ENCODE assay signal across 8 mouse cellular contexts in genomic region chr13:74807446-74808151, GRCm38 (mm10). TPM values are rescaled to one million over a fixed set of nuclear protein-coding genes. Genes with fewer than 3 reads are reported as not detected.
DNase-seq lines count a peak whose midpoint lies in the region; ATAC-seq and TF ChIP-seq lines count a peak whose summit lies in the region.

No protein-coding gene starts in this region.

- TF ChIP-seq RAD21 in CH12.LX (IDR thresholded peaks at IDR 0.05; ENCODE audit: low read depth, low read length) = no peak

- no peaks in the 10 kb centered on the region for H3K9me3 ChIP-seq in CH12.LX (replicated peaks; ENCODE audit: low read length)
- H3K9me3 ChIP-seq in embryonic facial prominence, embryonic 12.5 days = no peaks in the 10 kb centered on the region
- no peaks in the 10 kb centered on the region for H3K9me3 ChIP-seq in lung, embryonic 15.5 days
- no peaks in the 10 kb centered on the region for H3K9me3 ChIP-seq in neural tube, embryonic 15.5 days (replicated peaks)

- H3K36me3 ChIP-seq in CH12.LX (replicated peaks in 1 of 2; ENCODE audit: control insufficient read depth in 1 of 2, insufficient read depth in 1 of 2, low read length in 1 of 2) = no peaks in the 10 kb centered on the region
- no peaks in the 10 kb centered on the region for H3K36me3 ChIP-seq in embryonic facial prominence, embryonic 12.5 days
- no peaks in the 10 kb centered on the region for H3K36me3 ChIP-seq in lung, embryonic 15.5 days
- no peaks in the 10 kb centered on the region for H3K36me3 ChIP-seq in neural tube, embryonic 15.5 days

- peak; percentile 82 for DNase-seq in CH12.LX (ENCODE audit: extremely low read depth)
- DNase-seq in adrenal gland, postnatal 10 days = peak; percentile 86
- peak; percentile 91 to 93 for DNase-seq in heart, adult 18-20 months
- DNase-seq in kidney, adult 18-20 months = peak; percentile 81
- peak; percentile 90 for DNase-seq in thymus, postnatal 14 days

- under 1% methylated on average over 31 of the region's 31 CpGs for WGBS in embryonic facial prominence, embryonic 12.5 days
- WGBS in lung, embryonic 15.5 days = 1% methylated on average over 31 of the region's 31 CpGs
- 1% methylated on average over 31 of the region's 31 CpGs for WGBS in neural tube, embryonic 15.5 days

- no peak for TF ChIP-seq CTCF in CH12.LX (conservative IDR thresholded peaks at IDR 0.05 in 1 of 2, IDR thresholded peaks at IDR 0.05 in 1 of 2; ENCODE audit: low read depth in 2 of 2, low read length in 2 of 2)

- H3K4me2 ChIP-seq in CH12.LX (ENCODE audit: insufficient read depth, low read depth, poor library complexity, severe bottlenecking) = peak overlapping the region; percentile 94
- H3K4me2 ChIP-seq in embryonic facial prominence, embryonic 12.5 days (replicated peaks) = peak overlapping the region; percentile 85
- peak overlapping the region; percentile 80 for H3K4me2 ChIP-seq in lung, embryonic 15.5 days
- peak overlapping the region; percentile 98 for H3K4me2 ChIP-seq in neural tube, embryonic 15.5 days

- peak; percentile 36; the same call in 1 of the 2 replicates for TF ChIP-seq POLR2A in CH12.LX (IDR thresholded peaks at IDR 0.05; ENCODE audit: low read depth, low read length)

- peaks cover 2 to 18% of the 10 kb centered on the region in 2 experiments; a peak in 2 of 4 replicates for H3K4me1 ChIP-seq in CH12.LX (ENCODE audit: control insufficient read depth in 1 of 2, insufficient read depth in 2 of 2)
- H3K4me1 ChIP-seq in embryonic facial prominence, embryonic 12.5 days = no peaks in the 10 kb centered on the region
- H3K4me1 ChIP-seq in lung, embryonic 15.5 days = 0 out of 2 replicates have a peak, but pooled peaks cover 6% of the 10 kb centered on the region
- peaks cover 12% of the 10 kb centered on the region for H3K4me1 ChIP-seq in neural tube, embryonic 15.5 days

- in situ Hi-C loops in CH12.LX (cut with MboI; ENCODE audit: low pct_ligation_motif_present, low pct_unique_long_range_greater_than_20kb, low sequenced_read_pairs) = no loop called here

- peak; percentile 83 for ATAC-seq in embryonic facial prominence, embryonic 12.5 days (ENCODE audit: insufficient number of reproducible peaks, insufficient read depth, low FRiP score, low TSS enrichment)
- peak; percentile 96 for ATAC-seq in lung, embryonic 15.5 days (ENCODE audit: borderline replicate concordance, extremely low read depth, low FRiP score, low TSS enrichment)
- ATAC-seq in neural tube, embryonic 15.5 days (ENCODE audit: low FRiP score) = peak; percentile 86

- dilution Hi-C loops in CH12.LX (cut with MboI; ENCODE audit: extremely low pct_ligation_motif_present, extremely low pct_unique_long_range_greater_than_20kb, low sequenced_read_pairs) = no loop called here

- no peaks in the 10 kb centered on the region for H3K27me3 ChIP-seq in CH12.LX (replicated peaks)
- no peaks in the 10 kb centered on the region for H3K27me3 ChIP-seq in embryonic facial prominence, embryonic 12.5 days
- H3K27me3 ChIP-seq in lung, embryonic 15.5 days = no peaks in the 10 kb centered on the region
- peaks cover 5% of the 10 kb centered on the region; the same call in 1 of the 2 replicates for H3K27me3 ChIP-seq in neural tube, embryonic 15.5 days (replicated peaks)

- no peaks in the 10 kb centered on the region for H3K79me2 ChIP-seq in CH12.LX (replicated peaks; ENCODE audit: control insufficient read depth, extremely low read depth, insufficient read depth, poor library complexity, severe bottlenecking)

- H3K4me3 ChIP-seq in CH12.LX (replicated peaks in 1 of 3; ENCODE audit: low read depth in 2 of 3, low read length in 2 of 3, poor library complexity in 1 of 3) = peak overlapping the region; percentile 73 to 85 (median 82)
- H3K4me3 ChIP-seq in embryonic facial prominence, embryonic 12.5 days = peak overlapping the region; percentile 69
- H3K4me3 ChIP-seq in lung, embryonic 15.5 days = peak overlapping the region; percentile 73
- peak overlapping the region; percentile 67 for H3K4me3 ChIP-seq in neural tube, embryonic 15.5 days (replicated peaks)

- no peak for TF ChIP-seq EP300 in CH12.LX (IDR thresholded peaks at IDR 0.05; ENCODE audit: low read length)

- peak overlapping the region; percentile 68 for H3K9ac ChIP-seq in CH12.LX (ENCODE audit: insufficient read depth, low read depth)
- peak overlapping the region; percentile 61 for H3K9ac ChIP-seq in embryonic facial prominence, embryonic 12.5 days
- peak overlapping the region; percentile 74 for H3K9ac ChIP-seq in lung, embryonic 15.5 days
- H3K9ac ChIP-seq in neural tube, embryonic 15.5 days (replicated peaks) = peak overlapping the region; percentile 58

- H3K27ac ChIP-seq in CH12.LX (ENCODE audit: insufficient read depth, low read depth) = no peak overlapping the region
- no peak overlapping the region for H3K27ac ChIP-seq in embryonic facial prominence, embryonic 12.5 days
- peak overlapping the region; percentile 91 for H3K27ac ChIP-seq in lung, embryonic 15.5 days
- peak overlapping the region; percentile 45; the same call in 1 of the 2 replicates for H3K27ac ChIP-seq in neural tube, embryonic 15.5 days (replicated peaks)

TF ChIP-seq in CH12.LX, 34 proteins besides CTCF, POLR2A, EP300 and RAD21:
- TF ChIP-seq PAX5 (IDR thresholded peaks at IDR 0.05; ENCODE audit: low read length) = no peak
- no peak for TF ChIP-seq USF2 (conservative IDR thresholded peaks at IDR 0.05; ENCODE audit: low read depth, low read length)
- no peak for TF ChIP-seq ZC3H11A (IDR thresholded peaks at IDR 0.05; ENCODE audit: low read depth, low read length)
- TF ChIP-seq TCF12 (IDR thresholded peaks at IDR 0.05; ENCODE audit: low read depth, low read length) = peak; percentile 42; the same call in 1 of the 2 replicates
- no peak for TF ChIP-seq ZMIZ1 (IDR thresholded peaks at IDR 0.05; ENCODE audit: low read depth, low read length)
- peak; percentile 51; the same call in 1 of the 2 replicates for TF ChIP-seq BHLHE40 (IDR thresholded peaks at IDR 0.05; ENCODE audit: low read depth, low read length)
- TF ChIP-seq MXI1 (IDR thresholded peaks at IDR 0.05; ENCODE audit: low read depth, low read length) = 0 out of 2 replicates have a peak, but pooled peaks have one; percentile 8
- 0 out of 2 replicates have a peak, but pooled peaks have one; percentile 17 for TF ChIP-seq CHD2 (IDR thresholded peaks at IDR 0.05; ENCODE audit: low read length)
- 0 out of 2 replicates have a peak, but pooled peaks have one; percentile 3 for TF ChIP-seq HCFC1 (IDR thresholded peaks at IDR 0.05; ENCODE audit: low read depth, low read length)
- TF ChIP-seq JUN (IDR thresholded peaks at IDR 0.05; ENCODE audit: insufficient read depth, low read depth, low read length) = no peak
- TF ChIP-seq MAFK (IDR thresholded peaks at IDR 0.05; ENCODE audit: insufficient replicate concordance, low read length) = no peak
- no peak for TF ChIP-seq MEF2A (IDR thresholded peaks at IDR 0.05; ENCODE audit: borderline replicate concordance, low read depth, low read length)
- no peak for TF ChIP-seq POLR2AphosphoS2 (IDR thresholded peaks at IDR 0.05; ENCODE audit: low read depth, low read length)
- 0 out of 2 replicates have a peak, but pooled peaks have one; percentile 10 for TF ChIP-seq ETS1 (conservative IDR thresholded peaks at IDR 0.05; ENCODE audit: low read depth, low read length)
- TF ChIP-seq SIN3A (IDR thresholded peaks at IDR 0.05; ENCODE audit: low read length) = peak; percentile 74
- no peak for TF ChIP-seq CHD1 (IDR thresholded peaks at IDR 0.05; ENCODE audit: low read depth, low read length)

RNA-seq across cellular contexts. Expression of gene Cast, which starts 1.0 kb away (rescaled TPM):
- total RNA-seq in CH12.LX (2012; rRNA removed) = 13.1 and 15.3 TPM in 2 replicates
- 21.0 and 25.2 TPM in 2 replicates for total RNA-seq in CH12.LX (2014; rRNA removed)
- polyA plus RNA-seq in CH12.LX (2012; ENCODE audit: insufficient read length, low read depth) = 24.9 and 32.5 TPM in 2 replicates
- 10 to 100 TPM; 69.5 to 74.8 TPM for total RNA-seq in adrenal gland, postnatal 10 days (2021)
- 23.8 and 28.0 TPM in 2 replicates for polyA plus RNA-seq in embryonic facial prominence, embryonic 12.5 days (2016; fragmentation: Nextera tagmentation; extraction: Ambion mirVana)
- 100 to 1,000 TPM; 100 to 114 TPM for total RNA-seq in heart, adult 18-20 months (2021)
- 34.6 and 41.3 TPM in 2 replicates for polyA plus RNA-seq in lung, embryonic 15.5 days (2015; fragmentation: Nextera tagmentation; extraction: Ambion mirVana)
- 10.8 and 14.3 TPM in 2 replicates for polyA plus RNA-seq in neural tube, embryonic 15.5 days (2015; fragmentation: Nextera tagmentation; extraction: Ambion mirVana)

Comparison
In these comparisons a context has a peak if more than half of its experiments do, and no peak if none do; other contexts are left out.
1. H3K27ac ChIP-seq: peak in lung, embryonic 15.5 days (single experiment) and neural tube, embryonic 15.5 days (single experiment); none in CH12.LX (single experiment) and embryonic facial prominence, embryonic 12.5 days (single experiment).
2. Peak in every context shown above with its lines, with median percentiles within 50 percentile points of each other: DNase-seq, H3K4me2 ChIP-seq, H3K4me3 ChIP-seq, H3K9ac ChIP-seq and ATAC-seq.